Mouse (Mus musculus) heart, embryonic 16.5 days (tissue): ENCODE results near the gene Parp4. TPM values are rescaled to one million over a fixed set of nuclear protein-coding genes. Genes with fewer than 3 reads are reported as not detected.
A peak's percentile ranks its signal among the peaks of the same experiment; 100 is the strongest.

Source experiments
- ATAC-seq: fragments of 200-750 bp; cut with Nextera tagmentation; replicated peaks from 2 replicates; pipeline ENCODE4 v1.8.0; 2017; ENCODE audit warnings: moderate number of reproducible peaks; ENCODE audit not compliant: insufficient read depth, low FRiP score; ENCODE audit errors: extremely low read depth
- H3K27ac ChIP-seq: fragments of 300-500 bp; sonication (generic); 2 replicates; pipeline ENCODE4 v1.5.1; 2014; ENCODE audit warnings: mild to moderate bottlenecking, low read length, control low read depth, moderate library complexity
- H3K27me3 ChIP-seq: fragments of 300-500 bp; sonication (generic); 2 replicates; pipeline ENCODE4 v1.6.1; 2014; ENCODE audit warnings: low read length, mixed read lengths; ENCODE audit not compliant: control insufficient read depth, insufficient read depth
- H3K36me3 ChIP-seq: fragments of 300-500 bp; sonication (generic); 2 replicates; pipeline ENCODE4 v1.6.1; 2014; ENCODE audit not compliant: control insufficient read depth, insufficient read depth
- H3K4me1 ChIP-seq: fragments of 300-500 bp; sonication (generic); 2 replicates; pipeline ENCODE4 v1.6.1; 2014; ENCODE audit warnings: low read length, mixed read lengths; ENCODE audit not compliant: control insufficient read depth, insufficient read depth
- H3K4me2 ChIP-seq: fragments of 300-500 bp; sonication (generic); 2 replicates; pipeline ENCODE4 v1.6.1; 2014; ENCODE audit warnings: low read depth, mild to moderate bottlenecking, control low read depth, low read length
- H3K4me3 ChIP-seq: fragments of 300-500 bp; sonication (generic); 2 replicates; pipeline ENCODE4 v1.5.1; 2014; ENCODE audit warnings: mild to moderate bottlenecking, control low read depth, low read length
- H3K9ac ChIP-seq: fragments of 300-500 bp; sonication (generic); 2 replicates; pipeline ENCODE4 v1.6.1; 2014; ENCODE audit warnings: low read length, control low read depth
- H3K9me3 ChIP-seq: fragments of 300-500 bp; sonication (generic); replicated peaks from 2 replicates; pipeline ENCODE4 v1.6.1; 2016; ENCODE audit warnings: low read length; ENCODE audit not compliant: control insufficient read depth
- WGBS: fragments of 180-500 bp; shearing (Covaris S2); extraction: QIAGEN DNeasy Blood & Tissue Kit; methylation state at CpG from one replicate; pipeline ENCODE4 v1.1.7; 2014; 5-methylcytosine and 5-hydroxymethylcytosine counted together
- polyA plus RNA-seq: library from polyadenylated mRNA; unstranded; fragments of >200 nt; fragmentation: Nextera tagmentation; extraction: Ambion mirVana; gene quantifications from 2 replicates; pipeline ENCODE4 v1.2.1, GENCODE M21; 2015

The Parp4 gene
- polyA plus RNA-seq: 8.4 and 10.8 TPM in 2 replicates

- Histone ChIP-seq H3K4me3 (peak within 1 kb of the TSS; percentile 80), H3K36me3 (0 out of 2 replicates have a peak, but pooled peaks cover 4% of the 10 kb centered on the region), H3K9me3 (no peaks in the 10 kb centered on the region), H3K27ac (peak within 1 kb of the TSS; percentile 82), H3K9ac (peak within 1 kb of the TSS; percentile 88), H3K4me2 (peak within 1 kb of the TSS; percentile 58), H3K4me1 (peaks cover 11% of the 10 kb centered on the region), H3K27me3 (no peaks in the 10 kb centered on the region)
- peak; percentile 80 for ATAC-seq
- under 1% methylated on average over 24 of the region's 24 CpGs for WGBS
Measured at GRCm38 (mm10) chr14:56575416-56575815, at the start of gene Parp4, which contains the start of gene Cenpj. Gene Parp4 (plus strand): TSS chr14:56575619. Gene Cenpj (minus strand): TSS chr14:56575425.

GRCm38 (mm10) chr14:56530788-56531187 lies 44.6 kb upstream of the Parp4 start:
- ATAC-seq: no peak
- Histone ChIP-seq H3K27ac (no peak overlapping the region), H3K4me2 (no peak overlapping the region), H3K9me3 (no peaks in the 10 kb centered on the region), H3K9ac (no peak overlapping the region), H3K27me3 (no peaks in the 10 kb centered on the region), H3K4me1 (no peaks in the 10 kb centered on the region), H3K4me3 (no peak overlapping the region), H3K36me3 (peaks cover 21% of the 10 kb centered on the region)
- 78% methylated on average over 2 of the region's 2 CpGs for WGBS

- no peaks in the 10 kb centered on the region for H3K9me3 ChIP-seq
- no peaks in the 10 kb centered on the region for H3K36me3 ChIP-seq
- no peaks in the 10 kb centered on the region for H3K27me3 ChIP-seq
- H3K27ac ChIP-seq: no peak overlapping the region
- no peak overlapping the region for H3K4me3 ChIP-seq
- no peaks in the 10 kb centered on the region for H3K4me1 ChIP-seq
- no peak for ATAC-seq
- no peak overlapping the region for H3K4me2 ChIP-seq
- no peak overlapping the region for H3K9ac ChIP-seq
- WGBS: 61% methylated on average over 1 of the region's 1 CpGs
Measured at GRCm38 (mm10) chr14:56544946-56545345, 30.5 kb upstream of the Parp4 start.

GRCm38 (mm10) chr14:56545491-56545890 lies 29.9 kb upstream of the Parp4 start:
- ATAC-seq: no peak
- Histone ChIP-seq H3K9me3 (no peaks in the 10 kb centered on the region), H3K27ac (no peak overlapping the region), H3K36me3 (no peaks in the 10 kb centered on the region), H3K9ac (no peak overlapping the region), H3K4me1 (no peaks in the 10 kb centered on the region), H3K27me3 (no peaks in the 10 kb centered on the region), H3K4me2 (no peak overlapping the region), H3K4me3 (no peak overlapping the region)
- WGBS: 86% methylated on average over 4 of the region's 4 CpGs

GRCm38 (mm10) chr14:56550960-56551359 lies 24.5 kb upstream of the Parp4 start:
- peaks cover 5% of the 10 kb centered on the region; the same call in 1 of the 2 replicates for H3K36me3 ChIP-seq

GRCm38 (mm10) chr14:56552924-56553323 lies 22.5 kb upstream of the Parp4 start:
- H3K36me3 ChIP-seq: peaks cover 5% of the 10 kb centered on the region; the same call in 1 of the 2 replicates
- H3K4me1 ChIP-seq: no peaks in the 10 kb centered on the region
- H3K4me2 ChIP-seq: no peak overlapping the region
- WGBS: 88% methylated on average over 6 of the region's 6 CpGs
- no peak for ATAC-seq
- no peak overlapping the region for H3K4me3 ChIP-seq
- no peaks in the 10 kb centered on the region for H3K27me3 ChIP-seq
- H3K9ac ChIP-seq: no peak overlapping the region
- no peaks in the 10 kb centered on the region for H3K9me3 ChIP-seq
- H3K27ac ChIP-seq: no peak overlapping the region

More at GRCm38 (mm10) chr14:56550960-56551359, 24.5 kb upstream of the Parp4 start:
- ATAC-seq: no peak
- H3K27me3 ChIP-seq: no peaks in the 10 kb centered on the region
- no peak overlapping the region for H3K27ac ChIP-seq
- H3K9me3 ChIP-seq: no peaks in the 10 kb centered on the region
- no peak overlapping the region for H3K4me3 ChIP-seq
- H3K9ac ChIP-seq: no peak overlapping the region
- 79% methylated on average over 4 of the region's 4 CpGs for WGBS
- no peaks in the 10 kb centered on the region for H3K4me1 ChIP-seq
- no peak overlapping the region for H3K4me2 ChIP-seq

GRCm38 (mm10) chr14:56553331-56553730 lies 22.1 kb upstream of the Parp4 start:
- no peaks in the 10 kb centered on the region for H3K4me1 ChIP-seq
- no peak overlapping the region for H3K9ac ChIP-seq
- no peak overlapping the region for H3K4me2 ChIP-seq
- H3K27me3 ChIP-seq: no peaks in the 10 kb centered on the region
- WGBS: 93% methylated on average over 7 of the region's 7 CpGs
- H3K36me3 ChIP-seq: peaks cover 8% of the 10 kb centered on the region
- H3K27ac ChIP-seq: no peak overlapping the region
- no peak overlapping the region for H3K4me3 ChIP-seq
- no peaks in the 10 kb centered on the region for H3K9me3 ChIP-seq
- no peak for ATAC-seq

GRCm38 (mm10) chr14:56554716-56555115 lies 20.7 kb upstream of the Parp4 start:
- H3K27me3 ChIP-seq: no peaks in the 10 kb centered on the region
- H3K4me1 ChIP-seq: no peaks in the 10 kb centered on the region
- no peak overlapping the region for H3K27ac ChIP-seq
- no peak for ATAC-seq
- H3K9ac ChIP-seq: no peak overlapping the region
- H3K4me2 ChIP-seq: no peak overlapping the region
- peaks cover 8% of the 10 kb centered on the region for H3K36me3 ChIP-seq
- WGBS: 91% methylated on average over 2 of the region's 2 CpGs
- no peak overlapping the region for H3K4me3 ChIP-seq
- no peaks in the 10 kb centered on the region for H3K9me3 ChIP-seq

- no peak overlapping the region for H3K4me3 ChIP-seq
- H3K4me1 ChIP-seq: no peaks in the 10 kb centered on the region
- no peaks in the 10 kb centered on the region for H3K9me3 ChIP-seq
- H3K27ac ChIP-seq: no peak overlapping the region
- 91% methylated on average over 3 of the region's 3 CpGs for WGBS
- peaks cover 14% of the 10 kb centered on the region; the same call in 1 of the 2 replicates for H3K36me3 ChIP-seq
- ATAC-seq: no peak
- H3K27me3 ChIP-seq: no peaks in the 10 kb centered on the region
- H3K9ac ChIP-seq: no peak overlapping the region
- no peak overlapping the region for H3K4me2 ChIP-seq
Measured at GRCm38 (mm10) chr14:56559134-56559533, 16.3 kb upstream of the Parp4 start.
